Mouse (Mus musculus) midbrain, embryonic 11.5 days (tissue): ENCODE data around the gene Tspyl1. TPM values are rescaled to one million over a fixed set of nuclear protein-coding genes. Genes with fewer than 3 reads are reported as not detected.

Experiments
- ATAC-seq: fragments of 200-750 bp; cut with Nextera tagmentation; 2 replicates; pipeline ENCODE4 v1.8.0; 2017; ENCODE audit warnings: moderate TSS enrichment, moderate library complexity; ENCODE audit not compliant: low FRiP score
- DNase-seq: peaks from one replicate; pipeline ENCODE4 v3.0.0; 2015; ENCODE audit warnings: low spot score; ENCODE audit errors: missing footprints
- H3K27ac ChIP-seq: fragments of 300-500 bp; sonication (generic); 2 replicates; pipeline ENCODE4 v1.5.1; 2014; ENCODE audit warnings: low read depth, low read length
- H3K27me3 ChIP-seq: fragments of 300-500 bp; sonication (generic); 2 replicates; pipeline ENCODE4 v1.6.1; 2014; ENCODE audit warnings: mild to moderate bottlenecking, low read length, moderate library complexity, mixed read lengths; ENCODE audit not compliant: control insufficient read depth, insufficient read depth
- H3K36me3 ChIP-seq: fragments of 300-500 bp; sonication (generic); 2 replicates; pipeline ENCODE4 v1.6.1; 2014; ENCODE audit warnings: mild to moderate bottlenecking, low read length, moderate library complexity, mixed read lengths; ENCODE audit not compliant: control insufficient read depth, insufficient read depth
- H3K4me1 ChIP-seq: fragments of 300-500 bp; sonication (generic); 2 replicates; pipeline ENCODE4 v1.6.1; 2014; ENCODE audit warnings: low read length; ENCODE audit not compliant: control insufficient read depth, insufficient read depth
- H3K4me2 ChIP-seq: fragments of 300-500 bp; sonication (generic); 2 replicates; pipeline ENCODE4 v1.6.1; 2014; ENCODE audit warnings: mild to moderate bottlenecking, moderate library complexity
- H3K4me3 ChIP-seq: fragments of 300-500 bp; sonication (generic); 2 replicates; pipeline ENCODE4 v1.5.1; 2014; ENCODE audit warnings: low read depth, low read length
- H3K9ac ChIP-seq: fragments of 300-500 bp; sonication (generic); 2 replicates; pipeline ENCODE4 v1.6.1; 2014; ENCODE audit warnings: low read length
- H3K9me3 ChIP-seq: fragments of 300-500 bp; sonication (generic); 2 replicates; pipeline ENCODE4 v1.6.1; 2016; ENCODE audit warnings: low read length; ENCODE audit not compliant: control insufficient read depth
- WGBS: fragments of 180-500 bp; shearing (Covaris S2); extraction: QIAGEN DNeasy Blood & Tissue Kit; methylation state at CpG from one replicate; pipeline ENCODE4 v1.1.7; 2014; 5-methylcytosine and 5-hydroxymethylcytosine counted together
- polyA plus RNA-seq: library from polyadenylated mRNA; unstranded; fragments of >200 nt; fragmentation: Nextera tagmentation; extraction: Ambion mirVana; gene quantifications from 2 replicates; pipeline ENCODE4 v1.2.1, GENCODE M21; 2014

The Tspyl1 gene
- polyA plus RNA-seq, 1 experiment from 2014 or later, result 68.8 TPM

DNA sequence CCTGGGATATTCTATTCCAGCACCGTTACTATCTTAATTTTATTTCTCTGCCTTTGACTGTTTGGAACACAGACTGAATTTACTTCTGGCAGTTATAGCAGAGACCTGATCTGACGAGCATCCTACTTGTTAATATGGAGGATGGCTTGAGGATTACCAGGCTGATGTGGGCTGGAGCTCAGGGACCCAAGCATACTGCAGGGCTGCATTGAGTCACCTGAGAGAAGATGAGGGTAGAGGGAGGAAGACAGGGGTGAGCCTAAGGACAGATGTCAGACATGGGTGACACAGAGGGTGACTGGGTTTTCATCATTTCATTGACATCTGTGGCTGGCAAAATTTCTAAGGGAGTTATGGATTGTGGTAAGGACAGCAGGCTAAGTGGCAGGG, 35.2 kb downstream of the Tspyl1 start:
- H3K27me3 ChIP-seq, result no peaks in the 10 kb centered on the region
- H3K4me3 ChIP-seq, result no peak overlapping the region
- WGBS, result 16% methylated on average over 2 of the region's 2 CpGs
- H3K9ac ChIP-seq, result no peak overlapping the region
- H3K4me2 ChIP-seq, result peak overlapping the region; percentile 32; the same call in 1 of the 2 replicates
- H3K4me1 ChIP-seq, result peaks cover 9% of the 10 kb centered on the region
- H3K9me3 ChIP-seq, result no peaks in the 10 kb centered on the region
- peak overlapping the region; percentile 88 for H3K27ac ChIP-seq
- ATAC-seq (peak; percentile 64), DNase-seq (no peak)
- no peaks in the 10 kb centered on the region for H3K36me3 ChIP-seq

DNA sequence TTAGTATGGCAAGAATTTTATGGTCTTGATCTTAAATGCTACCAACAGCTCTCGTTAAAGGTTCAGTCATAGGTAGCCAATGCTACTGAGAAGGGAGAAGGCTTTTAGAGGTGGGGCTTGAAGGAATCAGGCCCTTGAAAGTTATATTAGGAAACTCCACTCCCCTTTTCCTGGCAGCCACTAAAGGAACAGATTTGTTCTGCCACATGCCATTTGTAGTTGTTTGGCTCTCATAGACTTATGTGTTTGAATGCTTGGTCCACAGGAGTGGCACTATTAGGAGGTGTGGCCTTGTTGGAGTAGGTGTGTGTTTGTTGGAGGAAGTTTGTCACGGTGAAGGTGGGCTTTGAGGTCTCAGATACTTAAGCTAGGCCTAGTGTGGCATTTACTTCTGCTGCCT, 38.8 kb downstream of the Tspyl1 start:
- H3K9ac ChIP-seq, result no peak overlapping the region
- DNase-seq, result no peak
- peaks cover 7% of the 10 kb centered on the region for H3K4me1 ChIP-seq
- no peak overlapping the region for H3K4me2 ChIP-seq
- no peak for ATAC-seq
- no peaks in the 10 kb centered on the region for H3K36me3 ChIP-seq
- H3K9me3 ChIP-seq, result no peaks in the 10 kb centered on the region
- no peak overlapping the region for H3K27ac ChIP-seq
- no peaks in the 10 kb centered on the region for H3K27me3 ChIP-seq
- 83% methylated on average over 2 of the region's 2 CpGs for WGBS
- no peak overlapping the region for H3K4me3 ChIP-seq

DNA sequence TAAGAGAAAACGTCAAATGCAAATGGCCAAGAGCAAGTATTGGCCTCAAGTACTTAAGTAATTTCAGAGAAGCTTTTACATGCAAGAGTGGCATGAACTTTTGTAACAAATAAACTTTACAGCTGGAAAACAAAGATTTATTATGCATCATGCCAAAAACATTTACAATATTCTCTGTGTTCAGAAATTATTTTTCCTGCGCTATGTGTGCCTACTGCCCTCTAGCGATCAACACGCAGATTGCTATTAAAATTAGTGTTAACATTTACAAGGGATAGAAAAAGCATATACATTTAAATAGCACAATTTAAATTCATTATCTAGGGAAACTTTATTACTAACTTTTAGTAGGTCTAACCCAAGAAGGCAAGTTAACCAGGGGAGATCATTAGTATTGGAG, 44.7 kb downstream of the Tspyl1 start:
- 22% methylated on average over 4 of the region's 4 CpGs for WGBS
- H3K9me3 ChIP-seq, result no peaks in the 10 kb centered on the region
- DNase-seq, result no peak

DNA sequence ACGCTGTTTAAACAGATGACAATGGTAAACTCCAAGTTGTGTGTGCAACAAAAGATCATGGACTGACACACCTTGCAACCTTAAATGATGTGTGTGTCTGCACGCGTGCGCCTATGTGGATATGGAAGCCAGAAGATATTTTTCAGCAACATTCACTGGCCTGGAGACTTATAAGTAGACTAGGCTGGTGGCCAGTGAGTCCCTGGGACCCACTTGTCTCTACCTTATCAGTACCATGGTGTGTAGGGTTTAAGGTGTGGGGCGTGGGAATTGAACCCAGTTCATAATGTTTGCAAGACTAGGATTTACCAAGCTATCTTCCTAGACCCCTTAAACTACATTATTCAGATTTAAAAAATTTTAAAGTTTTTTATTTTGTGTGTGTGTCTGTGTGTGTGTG, 45.2 kb downstream of the Tspyl1 start:
- DNase-seq, result no peak
- no peaks in the 10 kb centered on the region for H3K36me3 ChIP-seq
- H3K9ac ChIP-seq, result no peak overlapping the region
- H3K4me3 ChIP-seq, result no peak overlapping the region
- no peaks in the 10 kb centered on the region for H3K27me3 ChIP-seq
- H3K4me1 ChIP-seq, result no peaks in the 10 kb centered on the region
- H3K9me3 ChIP-seq, result no peaks in the 10 kb centered on the region
- 66% methylated on average over 5 of the region's 5 CpGs for WGBS
- no peak overlapping the region for H3K27ac ChIP-seq
- no peak overlapping the region for H3K4me2 ChIP-seq
- 0 out of 2 replicates have a peak, but pooled peaks have one; percentile 35 for ATAC-seq

More for the DNA sequence above, 44.7 kb downstream of the Tspyl1 start:
- Histone ChIP-seq H3K27ac (no peak overlapping the region), H3K4me1 (no peaks in the 10 kb centered on the region), H3K27me3 (no peaks in the 10 kb centered on the region), H3K4me2 (no peak overlapping the region), H3K9ac (no peak overlapping the region), H3K36me3 (no peaks in the 10 kb centered on the region), H3K4me3 (no peak overlapping the region)
- no peak for ATAC-seq

DNA sequence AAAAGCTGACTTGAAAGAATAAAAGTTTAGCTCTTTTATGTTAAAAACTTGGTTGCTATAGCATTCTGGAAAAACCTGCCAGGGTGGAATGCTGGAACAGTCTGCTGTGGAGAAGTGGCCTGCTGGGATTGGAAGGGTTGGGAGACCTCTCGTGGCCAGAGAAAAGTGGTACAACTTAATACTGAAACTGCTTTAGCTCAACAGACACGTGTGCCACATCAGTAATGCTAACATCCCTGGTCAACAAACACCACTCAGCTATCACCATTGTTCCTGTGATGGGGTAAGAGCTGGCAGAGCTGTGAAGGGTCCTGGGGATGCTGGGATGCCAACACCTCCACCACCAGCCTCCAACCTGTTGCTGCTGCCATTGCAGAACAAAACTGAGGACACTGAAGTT, 46.3 kb downstream of the Tspyl1 start:
- H3K36me3 ChIP-seq, result no peaks in the 10 kb centered on the region
- H3K4me2 ChIP-seq, result no peak overlapping the region
- no peaks in the 10 kb centered on the region for H3K27me3 ChIP-seq
- H3K4me1 ChIP-seq, result no peaks in the 10 kb centered on the region
- H3K4me3 ChIP-seq, result no peak overlapping the region
- H3K9ac ChIP-seq, result no peak overlapping the region
- H3K27ac ChIP-seq, result no peak overlapping the region
- DNase-seq (peak; percentile 86), ATAC-seq (peak; percentile 82)
- WGBS, result 4% methylated on average over 2 of the region's 2 CpGs
- H3K9me3 ChIP-seq, result no peaks in the 10 kb centered on the region

Other genes starting within 250 kb of the Tspyl1 start
- gene Trappc3l, start 244.6 kb upstream of the Tspyl1 start, polyA plus RNA-seq, result not detected in 2 replicates
- not detected in 2 replicates for gene Calhm4, start 237.9 kb upstream of the Tspyl1 start, polyA plus RNA-seq
- 0.37 and 0.44 TPM in 2 replicates for gene Calhm5, start 185.7 kb upstream of the Tspyl1 start, polyA plus RNA-seq
- 0.20 and 0.25 TPM in 2 replicates for gene Calhm6, start 154.2 kb upstream of the Tspyl1 start, polyA plus RNA-seq
- gene Dse, start 74.5 kb upstream of the Tspyl1 start, polyA plus RNA-seq, result 21.1 and 24.8 TPM in 2 replicates
- gene Tspyl4, start 15.3 kb downstream of the Tspyl1 start, polyA plus RNA-seq, result 26.9 and 32.7 TPM in 2 replicates
- gene Col10a1, start 107.8 kb downstream of the Tspyl1 start, polyA plus RNA-seq, result 0.10 TPM in 1 of 2 replicates, not detected in the other
- 5.0 and 6.5 TPM in 2 replicates for gene Nt5dc1, start 136.4 kb downstream of the Tspyl1 start, polyA plus RNA-seq
- gene Frk, start 201.2 kb downstream of the Tspyl1 start, polyA plus RNA-seq, result 1.9 and 2.0 TPM in 2 replicates